Mouse (Mus musculus): ENCODE measurements around the gene Tfpt.

Gene Tfpt

GRCm38 (mm10) chr7:3629543-3630477 lies at the start of gene Tfpt, which contains the start of gene Prpf31:
Gene Tfpt, minus strand, starts transcription at chr7:3629929.
Gene Prpf31, plus strand, starts transcription at chr7:3629985.
- peak; percentile 91 for DNase-seq

GRCm38 (mm10) chr7:3677342-3677741 lies 47.6 kb upstream of the Tfpt start, which contains the start of gene Tmc4:
Gene Tmc4, minus strand, starts transcription at chr7:3677553.
- no peak for DNase-seq

GRCm38 (mm10) chr7:3676371-3676770 lies 46.6 kb upstream of the Tfpt start:
- no peak for DNase-seq

- no peak for DNase-seq
Measured at GRCm38 (mm10) chr7:3675228-3675548, 45.5 kb upstream of the Tfpt start.

DNA sequence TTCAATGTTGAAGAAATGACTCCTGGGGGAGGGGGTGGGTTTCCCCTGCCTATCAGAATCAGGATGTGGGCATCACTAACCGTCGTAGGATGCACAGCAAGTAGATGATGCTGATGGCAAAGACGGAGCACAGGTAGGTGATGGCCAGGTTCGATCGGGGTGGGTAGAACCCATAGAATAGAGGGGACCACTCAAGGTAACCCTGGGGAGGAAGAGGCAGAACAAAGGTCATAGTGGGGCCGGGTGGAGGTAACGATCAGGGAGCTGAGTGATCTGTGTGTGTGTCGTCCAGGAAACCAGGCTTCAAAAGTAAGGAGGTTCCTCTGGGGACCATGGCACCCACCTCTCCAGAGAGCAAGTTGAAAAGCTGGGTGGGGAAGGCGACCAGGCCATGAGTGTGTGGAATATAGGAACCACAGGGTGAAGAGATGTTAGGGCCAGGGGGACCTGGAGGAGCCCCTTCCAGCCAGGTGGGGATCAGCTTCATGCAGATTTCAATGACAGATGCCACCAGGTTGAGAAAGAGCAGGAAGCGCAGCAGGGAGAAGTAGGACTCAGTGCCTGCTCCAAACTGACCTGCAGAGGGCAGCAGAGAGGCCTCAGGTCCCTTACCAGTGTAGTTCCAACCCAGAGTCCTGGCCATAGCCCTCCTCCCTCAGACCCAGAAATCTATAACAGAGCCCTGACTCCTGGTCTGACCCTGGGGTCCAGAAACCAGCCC lies 44.9 kb upstream of the Tfpt start:
- DNase-seq: peak; percentile 85

DNA sequence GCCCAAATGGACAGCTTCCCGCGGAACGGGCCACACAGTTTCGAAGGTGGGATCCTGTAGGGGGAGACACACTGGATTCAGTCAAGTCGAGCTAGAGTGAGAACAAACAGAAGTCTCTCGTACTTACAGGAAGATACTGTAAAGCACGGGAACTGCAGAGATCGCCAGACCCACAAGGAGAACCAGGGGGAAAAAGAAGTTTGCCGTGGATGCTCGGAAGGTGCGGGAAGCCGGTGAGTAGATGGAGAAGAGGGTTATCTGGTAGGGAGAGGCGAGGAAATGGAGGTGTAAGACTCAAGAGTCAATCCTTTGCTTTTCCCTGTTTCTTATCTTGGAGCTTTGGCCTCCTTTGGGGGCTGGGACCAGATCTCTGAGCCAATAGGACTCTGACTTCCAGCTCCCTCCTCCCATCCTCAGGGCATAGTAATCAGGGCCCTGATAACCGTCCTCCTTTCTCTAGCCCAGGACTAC lies 37.2 kb upstream of the Tfpt start:
- DNase-seq: peak; percentile 73

GRCm38 (mm10) chr7:3665215-3666114 lies 35.7 kb upstream of the Tfpt start, which contains the start of gene Leng1:
Gene Leng1, minus strand, starts transcription at chr7:3665840.
- DNase-seq: peak; percentile 95

DNA sequence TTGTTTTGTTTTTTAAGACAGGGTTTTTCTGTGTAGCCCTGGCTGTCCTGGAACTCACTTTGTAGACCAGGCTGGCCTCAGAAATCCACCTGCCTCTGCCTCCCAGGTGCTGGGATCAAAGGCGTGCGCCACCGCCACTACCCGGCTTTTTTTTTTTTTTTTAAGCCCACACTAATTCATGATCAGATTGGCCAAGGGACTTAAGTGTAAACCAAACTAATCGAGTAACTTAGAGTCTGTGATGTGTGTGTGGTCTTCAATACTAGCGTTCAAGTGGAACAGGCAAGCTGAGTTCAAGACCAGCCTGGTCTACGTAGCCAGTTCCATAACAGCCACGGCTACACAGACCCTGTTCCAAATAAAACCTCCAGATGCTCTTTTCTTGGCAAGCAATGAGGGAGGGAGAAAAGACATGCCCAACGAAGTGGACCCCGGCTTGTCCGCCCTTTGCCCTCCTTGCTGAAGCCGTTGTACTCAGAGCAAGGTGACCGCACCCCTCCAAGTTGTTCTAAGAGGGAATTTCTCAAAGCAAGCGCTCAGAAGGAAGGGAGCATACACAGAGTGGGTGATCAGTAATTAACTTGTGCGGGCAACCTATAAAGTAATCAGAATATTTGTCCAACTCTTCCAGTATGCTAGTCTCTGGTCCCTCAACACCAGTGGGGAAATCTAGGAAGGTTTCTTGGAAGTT lies 34.9 kb upstream of the Tfpt start:
- DNase-seq: peak; percentile 34

DNA sequence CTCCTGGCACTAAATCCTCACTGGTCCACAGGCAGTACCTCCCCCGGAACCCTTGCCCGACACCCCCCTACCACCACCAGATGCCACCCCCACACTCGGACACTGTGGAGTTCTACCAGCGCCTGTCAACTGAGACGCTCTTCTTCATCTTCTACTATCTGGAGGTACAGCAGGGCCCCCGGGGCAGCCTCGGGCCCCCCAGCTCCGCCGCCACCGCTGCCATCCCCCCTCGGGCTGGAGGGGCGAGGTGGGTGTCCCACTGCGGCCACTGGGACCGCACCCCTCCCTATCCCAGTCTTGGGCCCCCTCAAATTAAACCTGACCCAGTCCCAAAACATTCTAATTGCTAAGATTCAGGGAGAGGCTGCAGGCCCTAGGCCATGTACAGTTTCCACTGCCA lies 28.8 kb upstream of the Tfpt start:
- no peak for DNase-seq

DNA sequence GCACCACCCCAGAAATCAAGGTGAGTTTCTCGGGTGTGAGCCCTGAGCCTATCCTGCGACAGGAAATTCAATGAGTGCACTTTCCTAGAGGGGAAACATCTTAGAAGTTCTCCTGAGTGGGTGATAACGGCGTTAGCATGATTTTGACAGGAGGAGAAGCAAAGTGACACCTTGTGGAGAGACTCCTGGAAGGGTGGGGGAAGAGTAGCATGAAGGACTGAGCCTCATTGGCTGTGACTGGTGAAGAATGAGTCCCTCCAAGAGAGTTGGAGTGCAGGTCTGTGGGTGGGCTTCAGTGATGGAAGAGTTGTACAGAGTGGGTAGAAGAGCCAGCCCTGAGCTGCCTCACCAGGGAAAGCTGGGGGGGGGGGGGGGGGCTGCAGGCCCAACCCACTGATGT lies 27.2 kb upstream of the Tfpt start:
- DNase-seq: no peak

DNA sequence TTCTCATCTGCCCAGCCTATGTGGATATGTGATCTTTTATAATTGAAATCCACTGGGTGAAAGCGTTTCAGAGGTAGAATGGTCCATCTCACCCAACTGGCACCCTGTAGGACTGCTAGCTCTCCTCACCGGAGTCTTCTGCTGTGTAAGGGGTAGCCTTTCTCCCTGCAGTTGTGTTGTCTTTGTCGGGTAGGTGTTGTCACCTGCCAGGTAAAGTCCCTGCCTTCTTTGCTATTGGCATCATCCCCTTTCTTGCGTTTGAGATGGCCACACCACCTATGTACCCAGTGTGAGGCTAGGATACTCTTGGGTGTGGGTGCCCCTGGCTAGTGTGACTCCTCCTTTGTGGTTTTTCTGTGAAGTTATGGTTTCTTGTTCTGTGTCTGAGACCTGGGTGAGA lies 16.9 kb upstream of the Tfpt start:
- DNase-seq: no peak

- DNase-seq: no peak
Measured at GRCm38 (mm10) chr7:3646188-3646587, 16.5 kb upstream of the Tfpt start.

DNA sequence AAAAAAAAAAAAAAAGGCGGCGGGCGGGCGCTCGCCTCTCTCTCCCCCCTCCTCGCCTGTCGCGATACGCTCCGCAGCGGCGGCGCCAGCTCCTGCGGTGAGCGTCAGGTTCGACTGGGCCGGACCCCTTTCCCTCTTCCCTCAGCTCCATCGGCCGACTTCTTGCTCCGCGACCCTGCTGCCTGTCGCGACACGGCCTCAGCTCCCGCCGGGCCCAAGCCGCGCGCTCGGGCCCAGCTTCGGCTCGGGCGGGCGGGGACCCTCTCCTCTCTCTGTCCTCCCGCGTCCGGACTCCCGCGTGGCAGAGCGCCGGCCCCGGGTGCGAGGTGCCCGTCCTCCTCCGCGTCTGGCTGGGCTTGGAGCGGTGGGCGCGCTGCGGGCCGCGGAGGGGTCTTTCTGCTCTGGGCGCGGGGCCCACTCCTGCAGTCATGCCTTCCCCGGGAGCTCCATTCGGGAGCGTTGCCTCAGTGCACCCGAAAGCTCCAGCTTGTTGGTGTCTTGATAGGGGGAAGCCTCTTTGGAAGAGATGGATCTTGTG lies 15.8 kb upstream of the Tfpt start:
- DNase-seq: no peak

DNA sequence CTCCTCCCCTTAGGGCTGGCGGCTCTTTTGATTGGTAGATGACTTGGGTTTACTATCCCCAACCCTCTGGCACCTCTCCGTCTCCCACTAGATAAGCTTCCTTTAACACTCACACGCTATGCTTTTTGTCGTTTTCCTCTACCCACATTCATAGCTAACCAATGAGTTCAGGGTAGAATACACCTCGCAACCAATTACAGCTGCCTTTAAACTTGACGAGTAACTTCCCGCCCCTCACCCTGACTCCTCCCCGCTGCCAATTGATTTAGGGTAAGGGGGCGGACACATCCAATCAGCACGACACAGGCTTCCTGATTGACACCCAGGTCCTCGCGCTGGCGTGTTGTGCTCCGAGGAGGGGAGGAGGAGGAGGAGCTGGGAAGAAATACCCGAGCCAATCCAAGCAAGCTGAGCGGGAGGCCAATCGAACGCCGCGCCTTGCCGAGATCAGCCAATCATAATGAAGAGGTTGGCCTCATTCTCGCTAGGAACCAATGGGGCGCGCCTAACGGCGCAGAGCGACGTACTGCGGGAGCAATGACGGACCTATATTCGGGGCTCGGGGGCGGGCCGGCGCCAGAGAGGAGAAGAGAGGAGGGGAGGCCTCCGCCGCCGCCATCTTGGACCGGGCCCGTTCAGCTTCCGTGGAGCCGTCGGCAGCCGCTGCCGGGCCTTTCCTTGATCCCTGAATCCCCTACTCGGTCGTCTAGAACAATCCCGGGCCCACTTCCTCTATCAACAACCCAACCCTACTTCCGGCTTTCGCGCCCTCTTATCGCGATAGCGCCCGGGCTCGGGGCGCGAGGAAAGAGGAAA lies 15.2 kb upstream of the Tfpt start, which contains the start of gene Cnot3:
Gene Cnot3, plus strand, starts transcription at position 597 of the 816 bp plus-strand sequence.
- peak; percentile 98 for DNase-seq

GRCm38 (mm10) chr7:3644348-3644671 lies 14.6 kb upstream of the Tfpt start:
- peak; percentile 95 for DNase-seq

DNA sequence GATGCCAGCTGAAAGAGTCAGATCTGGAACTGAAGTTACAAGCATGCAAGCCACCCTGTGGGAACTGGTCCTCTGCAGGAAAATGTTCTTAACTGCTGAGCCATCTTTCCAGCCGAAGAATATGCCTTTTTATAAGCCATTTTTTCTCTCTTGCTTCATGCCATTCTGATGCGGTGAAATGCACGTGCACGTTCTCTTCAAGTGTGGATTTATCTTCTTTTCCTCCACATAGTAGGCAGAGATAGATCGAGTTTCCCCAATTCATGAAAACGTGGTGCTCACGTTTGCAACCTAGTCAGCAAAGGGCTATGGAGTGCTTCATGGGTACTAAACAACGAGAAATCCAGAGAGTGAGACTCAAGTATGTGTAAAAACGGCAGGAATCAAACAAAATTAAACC lies 14.1 kb upstream of the Tfpt start:
- no peak for DNase-seq

- no peak for DNase-seq
Measured at GRCm38 (mm10) chr7:3643412-3643811, 13.7 kb upstream of the Tfpt start.

GRCm38 (mm10) chr7:3630478-3630815 lies 718 bp upstream of the Tfpt start:
- DNase-seq: no peak

GRCm38 (mm10) chr7:3629030-3629429 lies 699 bp downstream of the Tfpt start:
- no peak for DNase-seq

GRCm38 (mm10) chr7:3617242-3617995 lies 12.3 kb downstream of the Tfpt start, which contains the start of gene Ndufa3:
Gene Ndufa3, plus strand, starts transcription at chr7:3617373.
- DNase-seq: peak; percentile 91
